Mouse (Mus musculus) forebrain, embryonic 12.5 days (tissue): ENCODE results near the gene Gm28038. TPM values are rescaled to one million over a fixed set of nuclear protein-coding genes. Genes with fewer than 3 reads are reported as not detected.

Experiments used
- ATAC-seq: fragments of 200-750 bp; cut with Nextera tagmentation; 2 replicates; pipeline ENCODE4 v1.8.0; 2017; ENCODE audit warnings: moderate TSS enrichment; ENCODE audit not compliant: low FRiP score
- H3K27ac ChIP-seq: fragments of 300-500 bp; sonication (generic); 2 replicates; pipeline ENCODE4 v1.5.1; 2016; ENCODE audit warnings: mild to moderate bottlenecking
- H3K27me3 ChIP-seq: fragments of 300-500 bp; sonication (generic); 2 replicates; pipeline ENCODE4 v1.6.1; 2016; ENCODE audit warnings: mild to moderate bottlenecking
- H3K36me3 ChIP-seq: fragments of 300-500 bp; sonication (generic); replicated peaks from 2 replicates; pipeline ENCODE4 v1.6.1; 2016; ENCODE audit warnings: mild to moderate bottlenecking
- H3K4me1 ChIP-seq: fragments of 300-500 bp; sonication (generic); 2 replicates; pipeline ENCODE4 v1.6.1; 2016
- H3K4me2 ChIP-seq: fragments of 300-500 bp; sonication (generic); 2 replicates; pipeline ENCODE4 v1.6.1; 2016; ENCODE audit warnings: mild to moderate bottlenecking, moderate library complexity
- H3K4me3 ChIP-seq: fragments of 300-500 bp; sonication (generic); replicated peaks from 2 replicates; pipeline ENCODE4 v1.5.1; 2016; ENCODE audit warnings: mild to moderate bottlenecking
- H3K9ac ChIP-seq: fragments of 300-500 bp; sonication (generic); 2 replicates; pipeline ENCODE4 v1.6.1; 2016; ENCODE audit warnings: mild to moderate bottlenecking
- H3K9me3 ChIP-seq: fragments of 300-500 bp; sonication (generic); 2 replicates; pipeline ENCODE4 v1.6.1; 2016
- WGBS: fragments of 180-500 bp; shearing (Covaris S2); methylation state at CpG from one replicate; pipeline ENCODE4 v1.1.7; 2016; 5-methylcytosine and 5-hydroxymethylcytosine counted together
- polyA plus RNA-seq: library from polyadenylated mRNA; unstranded; fragments of >200 nt; fragmentation: Nextera tagmentation; extraction: Ambion mirVana; gene quantifications from 2 replicates; pipeline ENCODE4 v1.2.1, GENCODE M21; 2016

Gm28038 gene
- polyA plus RNA-seq, 1 experiment from 2014 or later = not detected

GRCm38 (mm10) chr2:30343601-30344137 lies 62.8 kb downstream of the Gm28038 start:
- no peaks in the 10 kb centered on the region for H3K27me3 ChIP-seq
- H3K4me1 ChIP-seq = no peaks in the 10 kb centered on the region
- ATAC-seq = no peak
- no peaks in the 10 kb centered on the region for H3K9me3 ChIP-seq
- peaks cover 100% of the 10 kb centered on the region for H3K36me3 ChIP-seq
- H3K9ac ChIP-seq = no peak overlapping the region
- H3K4me3 ChIP-seq = no peak overlapping the region
- WGBS = 74% methylated on average over 14 of the region's 14 CpGs
- no peak overlapping the region for H3K4me2 ChIP-seq
- no peak overlapping the region for H3K27ac ChIP-seq

- no peak overlapping the region for H3K27ac ChIP-seq
- no peak overlapping the region for H3K4me2 ChIP-seq
- H3K27me3 ChIP-seq = no peaks in the 10 kb centered on the region
- 93% methylated on average over 7 of the region's 7 CpGs for WGBS
- no peak for ATAC-seq
- peaks cover 98% of the 10 kb centered on the region for H3K36me3 ChIP-seq
- no peak overlapping the region for H3K4me3 ChIP-seq
- H3K9ac ChIP-seq = no peak overlapping the region
- H3K4me1 ChIP-seq = no peaks in the 10 kb centered on the region
- no peaks in the 10 kb centered on the region for H3K9me3 ChIP-seq
These were observed 65.3 kb downstream of the Gm28038 start for GRCm38 (mm10) chr2:30345971-30346676.

GRCm38 (mm10) chr2:30349196-30349595 lies 68.4 kb downstream of the Gm28038 start:
- Histone ChIP-seq H3K27me3 (no peaks in the 10 kb centered on the region), H3K9ac (no peak overlapping the region), H3K9me3 (no peaks in the 10 kb centered on the region), H3K4me1 (no peaks in the 10 kb centered on the region), H3K36me3 (peaks cover 89% of the 10 kb centered on the region), H3K4me2 (no peak overlapping the region), H3K27ac (no peak overlapping the region), H3K4me3 (no peak overlapping the region)
- 82% methylated on average over 6 of the region's 6 CpGs for WGBS
- ATAC-seq = no peak

Other genes with a start within 250 kb of the Gm28038 start
- 42.3 and 42.5 TPM in 2 replicates for gene Wdr34, start 232.2 kb upstream of the Gm28038 start, polyA plus RNA-seq
- gene Set, start 223.7 kb upstream of the Gm28038 start, polyA plus RNA-seq = 774 and 776 TPM in 2 replicates
- 10.3 TPM in 2 replicates for gene Pkn3, start 203.4 kb upstream of the Gm28038 start, polyA plus RNA-seq
- 22.9 TPM in 2 replicates for gene Zdhhc12, start 187.4 kb upstream of the Gm28038 start, polyA plus RNA-seq
- gene Zer1, start 156.5 kb upstream of the Gm28038 start, polyA plus RNA-seq = 9.2 and 9.5 TPM in 2 replicates
- 8.3 and 14.0 TPM in 2 replicates for gene Tbc1d13, start 147.3 kb upstream of the Gm28038 start, polyA plus RNA-seq
- gene Endog, start 109.5 kb upstream of the Gm28038 start, polyA plus RNA-seq = 9.7 and 13.4 TPM in 2 replicates
- 67.0 and 69.2 TPM in 2 replicates for gene Spout1, start 102.6 kb upstream of the Gm28038 start, polyA plus RNA-seq
- gene Kyat1, start 75.2 kb upstream of the Gm28038 start, polyA plus RNA-seq = 9.0 and 9.4 TPM in 2 replicates
- gene Lrrc8a, start 43.3 kb upstream of the Gm28038 start, polyA plus RNA-seq = 22.8 and 35.9 TPM in 2 replicates
- gene Gm28035, start 40.5 kb upstream of the Gm28038 start, polyA plus RNA-seq = 0.29 and 0.64 TPM in 2 replicates
- 5.0 and 5.4 TPM in 2 replicates for gene Phyhd1, start 14.8 kb upstream of the Gm28038 start, polyA plus RNA-seq
- gene Dolk, start 5.3 kb downstream of the Gm28038 start, polyA plus RNA-seq = 25.4 and 25.6 TPM in 2 replicates
- 42.3 and 47.0 TPM in 2 replicates for gene Nup188, start 5.4 kb downstream of the Gm28038 start, polyA plus RNA-seq
- gene Sh3glb2, start 78.3 kb downstream of the Gm28038 start, polyA plus RNA-seq = 99.8 and 110 TPM in 2 replicates
- 24.4 and 25.2 TPM in 2 replicates for gene Miga2, start 83.2 kb downstream of the Gm28038 start, polyA plus RNA-seq
- 51.4 and 52.3 TPM in 2 replicates for gene Dolpp1, start 111.2 kb downstream of the Gm28038 start, polyA plus RNA-seq
- gene Crat, start 134.8 kb downstream of the Gm28038 start, polyA plus RNA-seq = 22.5 and 23.0 TPM in 2 replicates
- gene Ptpa, start 135.0 kb downstream of the Gm28038 start, polyA plus RNA-seq = 131 and 144 TPM in 2 replicates
- 2.3 and 2.7 TPM in 2 replicates for gene Ier5l, start 193.2 kb downstream of the Gm28038 start, polyA plus RNA-seq